Mouse (Mus musculus): ENCODE results near the gene Hsf2bp.

DNA sequence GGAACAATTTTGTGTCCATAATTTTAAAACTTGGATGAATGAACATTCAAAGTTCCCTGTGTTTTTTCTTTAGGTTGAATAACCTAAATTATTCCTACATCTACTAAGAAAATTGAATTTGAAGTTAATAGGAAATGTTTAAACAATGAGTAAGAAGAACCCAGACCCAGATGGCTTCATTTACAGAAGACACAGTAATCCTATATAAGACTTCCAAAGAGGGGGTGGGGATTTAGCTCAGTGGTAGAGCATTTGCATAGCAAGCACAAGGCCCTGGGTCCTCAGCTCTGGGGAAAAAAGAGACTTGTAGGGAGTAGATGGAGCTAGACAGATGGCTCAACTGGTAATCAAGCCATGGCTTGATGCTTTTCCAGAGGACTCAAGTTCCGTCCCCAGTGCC, 87.1 kb downstream of the Hsf2bp start:
- TF ChIP-seq CTCF (IDR thresholded peaks at IDR 0.05; ENCODE audit: control insufficient read depth, insufficient read depth, low read length) (no peak), POLR2A (IDR thresholded peaks at IDR 0.05; ENCODE audit: borderline replicate concordance, control insufficient read depth, low read depth, low read length) (no peak)

Data from bone marrow, adult 2 months (tissue).